Mouse (Mus musculus) erythroblast, embryonic 14.5 days (primary cell): ENCODE data around the gene Akt1.

ENCODE experiments used
- GATA1 ChIP-seq: IDR thresholded peaks from 2 replicates; pipeline ENCODE4 v1.6.1; 2012; ENCODE audit warnings: low read length, inconsistent platforms, mixed read lengths
- TAL1 ChIP-seq: IDR thresholded peaks from 3 replicates; pipeline ENCODE4 v1.6.1; 2012; ENCODE audit warnings: low read length, inconsistent platforms, mixed read lengths

DNA sequence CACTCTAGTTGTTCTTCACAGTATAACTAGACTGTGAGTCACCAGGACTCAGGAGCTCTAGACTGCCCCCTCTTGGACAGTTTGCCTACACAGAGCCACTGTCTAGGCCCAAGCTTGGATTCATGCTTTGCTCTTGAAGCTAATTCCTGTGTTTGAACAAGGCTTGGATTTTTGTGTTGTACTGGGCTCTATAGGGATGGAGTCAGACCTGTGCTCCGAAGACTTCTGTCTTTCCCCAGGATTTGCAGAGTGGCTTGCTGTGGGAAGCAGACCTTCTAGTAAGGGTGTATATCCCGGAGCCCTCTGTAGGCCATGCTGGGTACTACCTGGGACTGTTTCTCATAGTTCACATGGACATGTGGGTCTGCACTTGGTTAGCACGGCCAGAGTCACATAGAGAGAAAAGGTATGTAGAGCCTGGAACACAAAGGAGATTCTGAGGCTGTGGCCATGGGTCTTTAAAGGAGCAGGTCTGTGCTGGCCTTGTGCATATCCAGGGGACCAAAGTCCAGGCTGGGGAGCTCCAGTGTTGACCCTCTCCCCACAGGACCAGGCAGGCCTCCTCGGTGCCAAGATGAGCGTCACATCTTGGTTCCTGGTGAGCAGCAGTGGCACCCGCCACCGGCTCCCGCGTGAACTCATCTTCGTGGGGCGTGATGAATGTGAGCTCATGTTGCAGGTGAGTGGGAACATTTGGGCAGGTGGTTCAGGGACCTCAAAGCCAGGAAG lies 49.6 kb upstream of the Akt1 start:
- TF ChIP-seq GATA1 (no peak), TAL1 (no peak)
